Mouse (Mus musculus): ENCODE measurements around the gene Ppp3r2. TPM values are rescaled to one million over a fixed set of nuclear protein-coding genes. Genes with fewer than 3 reads are reported as not detected.

The Ppp3r2 gene
- total RNA-seq, 2 experiments from 2014 or later: 0.17 to 0.79 TPM

Other genes starting within 250 kb of the Ppp3r2 start
- not detected for gene Acnat1, start 208.1 kb downstream of the Ppp3r2 start, total RNA-seq (2021)
- under 1 TPM in 1 of 2 experiments, not detected in 1; 0.41 TPM for gene Baat, start 175.5 kb downstream of the Ppp3r2 start, total RNA-seq (2021)
- gene Mrpl50, start 160.9 kb downstream of the Ppp3r2 start, total RNA-seq (2021): 10 to 100 TPM; 28.4 to 30.0 TPM
- gene Zfp189, start 160.8 kb downstream of the Ppp3r2 start, total RNA-seq (2021): 10 to 100 TPM in 1 of 2 experiments, 1 to 10 TPM in 1; 8.7 to 10.1 TPM
- 1 to 10 TPM; 1.4 to 2.2 TPM for gene Aldob, start 132.5 kb downstream of the Ppp3r2 start, total RNA-seq (2021)
- gene Tmem246, start 84.1 kb downstream of the Ppp3r2 start, total RNA-seq (2021): 10 to 100 TPM; 63.5 to 76.9 TPM
- gene Rnf20, start 50.0 kb downstream of the Ppp3r2 start, total RNA-seq (2021): 10 to 100 TPM; 55.4 to 82.7 TPM
- 10 to 100 TPM; 29.6 to 30.8 TPM for gene Grin3a, start 163.7 kb upstream of the Ppp3r2 start, total RNA-seq (2021)

Measured in left cerebral cortex, postnatal 36 days (tissue).